Mouse (Mus musculus): ENCODE measurements at regions not wholly inside any gene's neighbourhood (a gene's known extent, or its start where the extent isn't known, plus 50 kb on each side); places are given as distances from the start of the nearest gene placed in this dataset.

DNA sequence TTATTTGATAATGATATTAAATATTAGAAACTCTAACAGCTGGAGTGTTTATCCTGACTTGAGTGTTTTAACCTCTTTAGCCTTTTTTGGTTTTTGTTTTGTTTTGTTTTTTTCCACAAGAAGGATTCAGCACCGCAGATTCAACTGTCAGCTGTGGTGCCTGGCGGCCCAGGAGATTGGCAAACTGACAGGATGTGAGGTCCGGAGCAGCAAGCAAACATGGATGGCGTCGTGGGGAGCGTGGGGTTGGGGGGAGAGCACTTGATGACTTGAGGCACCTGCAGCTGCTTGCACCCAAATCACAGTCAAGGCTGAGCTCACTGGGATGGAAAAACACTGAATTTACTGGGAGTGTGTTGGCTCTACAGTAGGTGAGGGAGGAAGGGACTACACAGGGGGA lies 222.5 kb upstream of the Prox1 start:
- no peaks in the 10 kb centered on the region for H3K4me1 ChIP-seq
- H3K4me3 ChIP-seq: no peak overlapping the region
- no peaks in the 10 kb centered on the region for H3K9me3 ChIP-seq
- H3K4me2 ChIP-seq (replicated peaks): no peak overlapping the region
- peaks cover 6% of the 10 kb centered on the region for H3K27me3 ChIP-seq
- ATAC-seq (ENCODE audit: low FRiP score, low read depth): no peak
- H3K9ac ChIP-seq (replicated peaks): no peak overlapping the region
- 82% methylated on average over 6 of the region's 6 CpGs for WGBS
- H3K36me3 ChIP-seq: no peaks in the 10 kb centered on the region
- H3K27ac ChIP-seq (replicated peaks): no peak overlapping the region

DNA sequence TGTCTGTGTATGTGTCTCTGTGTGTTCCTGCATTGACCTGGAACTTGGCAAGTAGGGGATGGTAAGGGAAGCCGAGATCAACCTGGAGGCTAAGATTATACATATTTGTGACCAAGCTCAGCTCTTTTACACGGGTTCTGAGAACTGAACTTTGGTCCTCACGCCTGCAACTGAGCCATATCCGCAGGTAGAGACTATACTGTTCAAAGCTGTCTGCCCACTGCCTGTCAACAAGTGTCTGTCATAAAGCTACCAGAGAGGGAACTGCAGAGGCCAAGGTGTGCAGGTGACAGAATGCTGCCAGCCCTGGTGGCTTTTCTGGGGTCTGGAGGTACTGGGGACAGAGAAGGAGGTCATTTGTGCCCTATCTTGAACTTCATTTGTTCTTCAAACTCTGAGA lies 218.3 kb upstream of the Prox1 start:
- no peak overlapping the region for H3K4me2 ChIP-seq (replicated peaks)
- no peak for ATAC-seq (ENCODE audit: low FRiP score, low read depth)
- H3K4me3 ChIP-seq: no peak overlapping the region
- no peaks in the 10 kb centered on the region for H3K36me3 ChIP-seq
- H3K27ac ChIP-seq (replicated peaks): no peak overlapping the region
- peaks cover 20% of the 10 kb centered on the region for H3K27me3 ChIP-seq
- peaks cover 9% of the 10 kb centered on the region for H3K4me1 ChIP-seq
- H3K9ac ChIP-seq (replicated peaks): no peak overlapping the region
- H3K9me3 ChIP-seq: no peaks in the 10 kb centered on the region
- WGBS: 83% methylated on average over 4 of the region's 4 CpGs

DNA sequence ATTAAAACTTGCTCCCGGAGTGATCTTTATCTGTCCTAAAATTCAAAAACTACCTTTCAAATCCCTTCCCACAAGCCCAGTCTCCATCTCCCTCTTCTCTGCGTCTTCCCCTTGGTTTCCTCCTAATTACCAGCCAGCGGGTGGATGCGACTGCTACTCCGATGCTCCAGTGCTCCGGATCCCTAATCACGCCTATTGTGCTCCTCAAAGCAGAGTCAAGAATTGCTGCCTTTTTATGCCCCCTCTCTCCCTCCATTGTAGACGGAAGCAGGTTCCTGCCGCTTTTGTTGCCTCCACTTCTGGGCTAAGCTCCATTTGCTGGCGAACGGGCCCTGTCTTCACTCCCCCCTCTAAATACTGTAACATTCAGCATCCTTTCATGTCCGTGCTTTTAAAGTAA lies 214.0 kb upstream of the Prox1 start:
- no peaks in the 10 kb centered on the region for H3K36me3 ChIP-seq
- H3K9me3 ChIP-seq: no peaks in the 10 kb centered on the region
- no peak overlapping the region; the same call in 1 of the 2 replicates for H3K9ac ChIP-seq (replicated peaks)
- H3K27ac ChIP-seq (replicated peaks): no peak overlapping the region
- WGBS: 27% methylated on average over 12 of the region's 12 CpGs
- H3K4me1 ChIP-seq: peaks cover 22% of the 10 kb centered on the region
- H3K4me2 ChIP-seq (replicated peaks): no peak overlapping the region
- no peak overlapping the region for H3K4me3 ChIP-seq
- H3K27me3 ChIP-seq: peaks cover 32% of the 10 kb centered on the region
- ATAC-seq (ENCODE audit: low FRiP score, low read depth): peak; percentile 32

DNA sequence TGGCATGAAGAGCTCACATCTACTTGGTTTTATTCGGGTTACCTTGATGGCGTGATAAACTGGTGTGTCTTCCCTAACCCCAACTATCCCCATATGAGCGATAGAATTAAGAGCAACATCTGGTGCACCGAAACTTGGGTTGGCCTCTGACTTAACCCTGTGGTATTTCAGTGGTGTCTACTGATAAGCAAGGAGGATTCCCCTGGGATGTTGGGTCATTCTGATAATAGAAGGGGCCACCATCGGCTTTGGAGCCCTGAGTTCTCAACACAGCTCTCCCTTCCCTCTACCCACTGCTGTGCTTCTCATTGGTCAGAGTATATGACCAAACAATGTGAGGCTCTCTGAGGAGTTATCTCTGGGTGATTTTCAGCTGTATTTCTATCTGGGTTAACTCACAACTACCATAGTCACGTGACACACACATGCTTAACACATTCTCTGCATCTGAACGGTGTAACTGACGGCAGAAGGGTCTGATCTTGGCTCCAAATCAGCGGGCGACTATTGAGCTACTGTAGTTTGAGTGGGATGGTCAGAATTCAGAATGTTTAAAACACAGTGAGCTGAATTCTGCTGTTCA lies 212.8 kb upstream of the Prox1 start:
- Histone ChIP-seq H3K4me2 (replicated peaks) (no peak overlapping the region), H3K4me3 (no peak overlapping the region), H3K4me1 (peaks cover 22% of the 10 kb centered on the region), H3K9me3 (no peaks in the 10 kb centered on the region), H3K36me3 (no peaks in the 10 kb centered on the region), H3K9ac (replicated peaks) (no peak overlapping the region), H3K27me3 (peaks cover 29% of the 10 kb centered on the region), H3K27ac (replicated peaks) (no peak overlapping the region)
- no peak for ATAC-seq (ENCODE audit: low FRiP score, low read depth)
- 83% methylated on average over 10 of the region's 10 CpGs for WGBS

DNA sequence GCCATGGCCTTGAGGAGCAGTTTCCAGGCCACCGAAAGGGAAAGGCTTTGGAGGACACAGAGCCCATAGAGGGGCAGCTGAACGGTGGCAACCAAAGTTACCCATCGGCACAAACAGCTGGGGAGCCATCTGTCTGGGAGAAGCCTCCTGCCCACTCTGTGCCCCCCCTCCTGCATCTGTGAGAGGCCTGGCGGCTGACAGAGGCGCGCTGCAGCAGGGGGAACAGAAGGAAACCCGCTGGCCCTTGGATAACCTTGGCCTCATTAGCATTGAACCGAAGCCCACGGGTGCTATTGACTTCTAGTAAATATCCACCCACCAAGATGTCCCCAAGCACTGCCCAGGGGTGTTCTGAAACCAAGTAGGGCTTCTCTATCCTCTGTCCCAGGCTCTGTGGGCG lies 209.6 kb upstream of the Prox1 start:
- no peak for ATAC-seq (ENCODE audit: low FRiP score, low read depth)
- H3K27me3 ChIP-seq: peaks cover 15% of the 10 kb centered on the region; the same call in 1 of the 2 replicates
- no peak overlapping the region for H3K4me3 ChIP-seq
- H3K27ac ChIP-seq (replicated peaks): no peak overlapping the region
- H3K9ac ChIP-seq (replicated peaks): no peak overlapping the region
- 46% methylated on average over 10 of the region's 10 CpGs for WGBS
- no peak overlapping the region for H3K4me2 ChIP-seq (replicated peaks)
- no peaks in the 10 kb centered on the region for H3K9me3 ChIP-seq
- peaks cover 31% of the 10 kb centered on the region for H3K4me1 ChIP-seq
- no peaks in the 10 kb centered on the region for H3K36me3 ChIP-seq

DNA sequence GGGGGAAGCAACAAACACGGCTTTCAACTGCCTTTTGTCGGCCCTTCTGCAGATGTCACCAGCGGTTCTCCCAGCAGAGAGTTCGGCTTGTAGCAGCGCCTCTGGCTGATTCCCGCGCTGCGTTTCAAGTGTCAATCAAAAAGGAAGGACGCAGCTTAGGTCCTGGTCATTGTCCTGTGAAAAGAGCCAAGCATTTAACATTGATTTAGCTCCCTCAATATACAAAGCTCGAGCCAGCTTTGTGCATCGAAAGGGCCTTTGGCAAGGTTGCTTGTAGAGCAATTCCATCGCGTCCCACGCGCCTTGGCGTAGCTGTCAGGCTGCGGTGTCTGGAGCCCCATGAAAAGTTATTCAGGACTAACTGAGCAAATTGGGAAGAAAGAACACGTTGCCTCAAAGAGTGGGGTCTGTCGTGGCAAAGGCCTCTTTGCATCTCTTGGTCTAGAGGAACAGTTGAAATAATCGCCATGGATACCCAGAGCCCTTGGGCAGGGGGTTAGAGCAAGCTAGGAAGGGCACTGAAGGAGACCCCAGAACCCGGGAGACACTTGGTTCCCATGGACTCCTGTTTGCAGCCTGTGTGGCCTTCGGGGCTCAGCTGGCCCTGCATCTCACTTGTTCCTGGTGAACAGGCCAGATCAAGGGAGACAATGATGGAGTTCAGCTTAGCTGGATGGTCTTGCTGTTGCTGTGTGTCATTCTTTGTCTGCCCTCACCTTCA lies 204.8 kb upstream of the Prox1 start:
- H3K27ac ChIP-seq (replicated peaks): peak overlapping the region; percentile 69
- WGBS: 24% methylated on average over 22 of the region's 22 CpGs
- no peak overlapping the region for H3K4me3 ChIP-seq
- ATAC-seq (ENCODE audit: low FRiP score, low read depth): peak; percentile 81
- H3K4me1 ChIP-seq: peaks cover 24% of the 10 kb centered on the region
- H3K36me3 ChIP-seq: no peaks in the 10 kb centered on the region
- H3K9me3 ChIP-seq: no peaks in the 10 kb centered on the region
- H3K4me2 ChIP-seq (replicated peaks): peak overlapping the region; percentile 19; the same call in 1 of the 2 replicates
- no peak overlapping the region for H3K9ac ChIP-seq (replicated peaks)
- H3K27me3 ChIP-seq: peaks cover 22% of the 10 kb centered on the region; the same call in 1 of the 2 replicates

DNA sequence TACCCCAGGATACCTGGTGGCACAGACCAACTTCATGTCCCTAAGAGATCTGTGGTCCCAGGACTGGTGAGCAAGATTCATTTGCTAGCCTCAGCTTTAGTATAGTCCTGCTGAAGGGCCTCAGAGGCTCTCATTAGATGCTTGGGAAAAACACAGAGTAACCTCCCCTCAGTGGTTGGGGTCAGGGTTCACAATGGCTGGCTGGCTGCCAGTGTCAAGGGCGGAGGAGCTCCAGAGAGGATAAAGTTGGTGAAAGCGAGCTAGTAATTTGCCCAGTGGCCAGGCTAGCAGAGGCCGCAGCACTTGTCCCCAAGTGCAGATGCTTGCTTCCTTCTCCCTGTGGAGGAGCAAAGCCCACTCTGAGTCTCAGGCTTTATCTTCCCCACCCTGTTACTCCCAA lies 203.8 kb upstream of the Prox1 start:
- peak; percentile 38; the same call in 1 of the 2 replicates for ATAC-seq (ENCODE audit: low FRiP score, low read depth)
- WGBS: 7% methylated on average over 3 of the region's 3 CpGs
- Histone ChIP-seq H3K27ac (replicated peaks) (0 out of 2 replicates have a peak overlapping the region, but pooled peaks have one; percentile 52), H3K4me1 (peaks cover 20% of the 10 kb centered on the region), H3K9me3 (no peaks in the 10 kb centered on the region), H3K27me3 (peaks cover 19% of the 10 kb centered on the region; the same call in 1 of the 2 replicates), H3K4me3 (no peak overlapping the region), H3K4me2 (replicated peaks) (no peak overlapping the region), H3K36me3 (no peaks in the 10 kb centered on the region), H3K9ac (replicated peaks) (no peak overlapping the region)

DNA sequence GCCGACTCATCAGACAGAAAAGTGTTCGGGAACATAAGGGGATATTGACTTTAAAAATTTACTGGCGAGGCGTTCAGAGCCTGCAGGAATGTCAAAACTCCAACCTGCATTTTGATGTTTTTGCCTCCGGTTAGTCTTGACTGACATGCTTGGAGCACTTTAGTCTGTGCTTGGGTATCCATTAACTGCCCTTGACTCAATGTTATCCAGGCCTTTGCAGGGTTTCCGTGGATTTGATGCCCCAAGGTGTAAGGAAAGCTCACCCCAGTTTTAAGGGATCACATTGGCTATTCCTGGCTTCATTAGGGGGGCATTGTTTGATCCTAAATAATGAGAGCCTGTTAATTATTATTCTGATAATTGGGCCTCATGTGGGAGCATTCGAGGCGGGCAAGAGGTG lies 196.1 kb upstream of the Prox1 start:
- Histone ChIP-seq H3K27ac (replicated peaks) (no peak overlapping the region), H3K9me3 (no peaks in the 10 kb centered on the region), H3K4me1 (0 out of 2 replicates have a peak, but pooled peaks cover 6% of the 10 kb centered on the region), H3K4me3 (no peak overlapping the region), H3K4me2 (replicated peaks) (no peak overlapping the region), H3K9ac (replicated peaks) (no peak overlapping the region), H3K27me3 (peaks cover 10% of the 10 kb centered on the region), H3K36me3 (no peaks in the 10 kb centered on the region)
- WGBS: 67% methylated on average over 8 of the region's 8 CpGs
- no peak for ATAC-seq (ENCODE audit: low FRiP score, low read depth)

DNA sequence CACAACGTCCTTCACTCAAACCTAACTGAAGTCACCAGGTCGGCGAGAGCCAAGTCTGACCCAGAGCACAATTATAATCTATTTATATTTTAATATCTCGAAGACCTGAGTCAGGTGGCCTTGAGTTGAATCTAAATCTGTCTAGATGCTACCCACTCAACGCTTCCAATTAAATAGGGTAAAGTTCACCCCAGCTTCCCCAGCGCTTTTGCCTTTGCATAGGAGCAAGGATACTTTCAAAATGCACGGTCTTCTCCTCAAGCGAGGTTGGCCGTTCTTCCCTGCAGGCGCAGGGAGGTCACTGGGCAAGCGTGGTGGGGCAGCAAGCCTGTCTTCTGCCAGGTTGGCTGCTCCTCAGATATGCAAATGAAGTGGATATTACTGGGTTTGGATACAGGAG lies 194.6 kb upstream of the Prox1 start:
- no peak overlapping the region for H3K9ac ChIP-seq (replicated peaks)
- ATAC-seq (ENCODE audit: low FRiP score, low read depth): no peak
- no peak overlapping the region for H3K4me2 ChIP-seq (replicated peaks)
- H3K4me3 ChIP-seq: no peak overlapping the region
- H3K9me3 ChIP-seq: no peaks in the 10 kb centered on the region
- H3K27me3 ChIP-seq: no peaks in the 10 kb centered on the region; the same call in 1 of the 2 replicates
- no peaks in the 10 kb centered on the region for H3K36me3 ChIP-seq
- no peak overlapping the region for H3K27ac ChIP-seq (replicated peaks)
- 0 out of 2 replicates have a peak, but pooled peaks cover 6% of the 10 kb centered on the region for H3K4me1 ChIP-seq
- WGBS: 91% methylated on average over 11 of the region's 11 CpGs

DNA sequence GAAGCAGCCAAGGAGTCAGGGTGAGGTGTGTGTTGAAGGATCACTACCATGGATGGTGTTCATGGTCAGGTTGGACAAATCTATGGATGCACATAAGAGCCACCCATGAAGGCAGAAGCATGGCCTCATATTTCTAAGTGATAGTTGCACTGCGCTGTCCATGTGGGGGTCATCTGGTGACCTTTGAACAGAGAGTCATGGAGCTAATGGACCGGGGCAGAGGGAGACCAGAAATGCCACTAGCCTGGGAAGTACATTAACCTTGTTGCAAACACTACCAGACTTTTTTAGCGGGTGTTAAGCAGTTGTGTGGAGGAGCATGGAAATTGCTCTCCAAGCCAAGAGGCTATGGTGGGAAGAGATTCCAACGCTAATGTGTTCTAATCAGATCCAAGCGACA lies 190.1 kb upstream of the Prox1 start:
- 95% methylated on average over 5 of the region's 5 CpGs for WGBS
- no peak for ATAC-seq (ENCODE audit: low FRiP score, low read depth)

DNA sequence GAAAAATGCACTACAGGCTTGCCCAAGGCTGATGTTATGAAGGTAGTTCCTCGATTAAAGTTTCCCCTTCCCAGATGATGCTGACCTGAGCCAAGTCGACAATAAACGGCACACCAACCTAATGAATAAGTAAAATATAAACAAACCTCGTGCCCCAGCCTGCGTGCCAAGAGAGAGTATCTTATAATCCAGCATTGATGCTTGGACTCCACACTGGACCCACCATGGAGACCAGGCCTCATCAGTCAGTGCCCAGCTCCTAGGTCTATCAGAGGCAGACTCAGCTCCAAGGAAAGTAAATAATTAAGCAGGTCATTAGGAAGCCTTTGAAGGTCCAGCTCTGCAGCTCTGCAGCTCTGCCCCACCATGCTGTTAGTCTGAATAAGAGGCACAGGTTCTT lies 187.3 kb upstream of the Prox1 start:
- Histone ChIP-seq H3K27ac (replicated peaks) (no peak overlapping the region), H3K9me3 (no peaks in the 10 kb centered on the region), H3K4me1 (no peaks in the 10 kb centered on the region), H3K27me3 (no peaks in the 10 kb centered on the region), H3K4me3 (no peak overlapping the region), H3K9ac (replicated peaks) (no peak overlapping the region), H3K36me3 (no peaks in the 10 kb centered on the region), H3K4me2 (replicated peaks) (no peak overlapping the region)
- ATAC-seq (ENCODE audit: low FRiP score, low read depth): no peak
- WGBS: 88% methylated on average over 5 of the region's 5 CpGs

More for the DNA sequence above, 190.1 kb upstream of the Prox1 start:
- H3K9ac ChIP-seq (replicated peaks): no peak overlapping the region
- H3K9me3 ChIP-seq: no peaks in the 10 kb centered on the region
- H3K4me3 ChIP-seq: no peak overlapping the region
- H3K4me1 ChIP-seq: 0 out of 2 replicates have a peak, but pooled peaks cover 6% of the 10 kb centered on the region
- H3K27ac ChIP-seq (replicated peaks): no peak overlapping the region
- no peaks in the 10 kb centered on the region for H3K36me3 ChIP-seq
- H3K27me3 ChIP-seq: no peaks in the 10 kb centered on the region; the same call in 1 of the 2 replicates
- H3K4me2 ChIP-seq (replicated peaks): no peak overlapping the region

DNA sequence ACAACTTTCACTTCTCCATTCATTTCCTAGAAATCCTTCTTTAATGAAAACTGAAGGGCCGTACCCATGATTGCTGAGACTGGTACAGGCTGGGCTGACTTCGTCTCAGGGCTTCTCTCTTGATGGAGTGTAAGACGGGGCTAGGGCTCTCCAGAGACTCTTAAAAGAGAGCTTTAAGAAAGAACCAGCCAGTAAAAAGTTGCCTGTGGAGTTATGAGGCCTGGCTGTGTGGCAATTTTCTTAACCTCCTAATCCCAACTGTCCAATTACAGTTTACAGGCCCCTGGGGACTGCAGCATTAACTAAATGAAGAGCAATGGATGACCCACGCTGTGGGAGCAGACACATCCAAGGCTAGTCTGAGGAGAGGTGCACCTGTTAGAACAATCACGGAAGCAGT lies 177.1 kb upstream of the Prox1 start:
- Histone ChIP-seq H3K4me3 (no peak overlapping the region), H3K9me3 (no peaks in the 10 kb centered on the region), H3K9ac (replicated peaks) (no peak overlapping the region), H3K4me1 (peaks cover 7% of the 10 kb centered on the region; the same call in 1 of the 2 replicates), H3K4me2 (replicated peaks) (no peak overlapping the region), H3K27ac (replicated peaks) (no peak overlapping the region), H3K36me3 (no peaks in the 10 kb centered on the region), H3K27me3 (peaks cover 11% of the 10 kb centered on the region; the same call in 1 of the 2 replicates)
- 77% methylated on average over 5 of the region's 5 CpGs for WGBS
- ATAC-seq (ENCODE audit: low FRiP score, low read depth): no peak
